Mouse (Mus musculus): ENCODE results near the gene Il17re.

Il17re gene

GRCm38 (mm10) chr6:113442442-113443090, 15.7 kb upstream of the Il17re start, which contains the start of gene Jagn1:
Gene Jagn1 (plus strand): TSS chr6:113442569.
- in situ Hi-C loops (cut with MboI, MseI), result no loop called here

GRCm38 (mm10) chr6:113443091-113443490, 15.2 kb upstream of the Il17re start:
- in situ Hi-C loops (cut with MboI, MseI), result no loop called here

- in situ Hi-C loops (cut with MboI, MseI), result no loop called here
These were observed 13.9 kb upstream of the Il17re start for GRCm38 (mm10) chr6:113444207-113444965.

- in situ Hi-C loops (cut with MboI, MseI), result no loop called here
These were observed 10.6 kb upstream of the Il17re start for GRCm38 (mm10) chr6:113447639-113448038.

- in situ Hi-C loops (cut with MboI, MseI), result no loop called here
These were observed 6.4 kb upstream of the Il17re start for GRCm38 (mm10) chr6:113451839-113452238.

GRCm38 (mm10) chr6:113455007-113455406, 3.3 kb upstream of the Il17re start:
- in situ Hi-C loops (cut with MboI, MseI), result no loop called here

GRCm38 (mm10) chr6:113458635-113459034, 351 bp downstream of the Il17re start:
- in situ Hi-C loops (cut with MboI, MseI), result no loop called here

- in situ Hi-C loops (cut with MboI, MseI), result no loop called here
These were observed 5.8 kb downstream of the Il17re start for GRCm38 (mm10) chr6:113464040-113464439.

- in situ Hi-C loops (cut with MboI, MseI), result no loop called here
These were observed 7.3 kb downstream of the Il17re start for GRCm38 (mm10) chr6:113465602-113466001.

- in situ Hi-C loops (cut with MboI, MseI), result no loop called here
These were observed 10.2 kb downstream of the Il17re start for GRCm38 (mm10) chr6:113468512-113468911.

- in situ Hi-C loops (cut with MboI, MseI), result no loop called here
These were observed 10.7 kb downstream of the Il17re start for GRCm38 (mm10) chr6:113469021-113469420.

- in situ Hi-C loops (cut with MboI, MseI), result no loop called here
These were observed 11.1 kb downstream of the Il17re start for GRCm38 (mm10) chr6:113469432-113469831.

GRCm38 (mm10) chr6:113471297-113471936, 13.1 kb downstream of the Il17re start, which contains the start of gene Il17rc:
Gene Il17rc (plus strand): TSS chr6:113471427.
- in situ Hi-C loops (cut with MboI, MseI), result no loop called here

- in situ Hi-C loops (cut with MboI, MseI), result no loop called here
These were observed 13.8 kb downstream of the Il17re start for GRCm38 (mm10) chr6:113472061-113472460.

GRCm38 (mm10) chr6:113473246-113473645, 15.0 kb downstream of the Il17re start:
- in situ Hi-C loops (cut with MboI, MseI), result no loop called here

GRCm38 (mm10) chr6:113473715-113474114, 15.4 kb downstream of the Il17re start:
- in situ Hi-C loops (cut with MboI, MseI), result no loop called here

GRCm38 (mm10) chr6:113477353-113477752, 19.1 kb downstream of the Il17re start:
- in situ Hi-C loops (cut with MboI, MseI), result no loop called here

GRCm38 (mm10) chr6:113478906-113479305, 20.6 kb downstream of the Il17re start:
- in situ Hi-C loops (cut with MboI, MseI), result no loop called here

GRCm38 (mm10) chr6:113480555-113481373, 22.5 kb downstream of the Il17re start:
- in situ Hi-C loops (cut with MboI, MseI), result no loop called here

GRCm38 (mm10) chr6:113482477-113483099, 24.3 kb downstream of the Il17re start:
- in situ Hi-C loops (cut with MboI, MseI), result no loop called here

GRCm38 (mm10) chr6:113483100-113483615, 24.9 kb downstream of the Il17re start, which contains the start of gene Creld1:
Gene Creld1 (plus strand): TSS chr6:113483297.
- in situ Hi-C loops (cut with MboI, MseI), result no loop called here

Measured in T-helper 1 cell (primary cell).